In genomic region chr5:149861489-149861962, GRCm38 (mm10) we compare ENCODE assay signal across 8 mouse cellular contexts.
DNase-seq lines count a peak whose midpoint lies in the region; ATAC-seq and TF ChIP-seq lines count a peak whose summit lies in the region.

No protein-coding gene starts in this region.

- peak; percentile 73 for ATAC-seq in forebrain, embryonic 15.5 days (replicated peaks)
- ATAC-seq in hindbrain, embryonic 11.5 days (ENCODE audit: low FRiP score) = peak; percentile 77
- ATAC-seq in stomach, embryonic 14.5 days (ENCODE audit: insufficient number of reproducible peaks, insufficient read depth, low FRiP score, low read depth) = peak; percentile 69; the same call in 1 of the 2 replicates

- peak; percentile 59 for TF ChIP-seq CTCF in cerebellum, adult 2 months (IDR thresholded peaks at IDR 0.05; ENCODE audit: borderline replicate concordance, insufficient read depth, low read depth, low read length)

- H3K4me3 ChIP-seq in cerebellum, adult 2 months (replicated peaks; ENCODE audit: insufficient read depth, low read depth, low read length) = no peak overlapping the region
- H3K4me3 ChIP-seq in forebrain, embryonic 15.5 days = no peak overlapping the region
- H3K4me3 ChIP-seq in hindbrain, embryonic 11.5 days (ENCODE audit: low read depth, low read length) = no peak overlapping the region
- H3K4me3 ChIP-seq in stomach, embryonic 14.5 days (ENCODE audit: low read depth, low read length) = no peak overlapping the region

- no peak overlapping the region for H3K9ac ChIP-seq in forebrain, embryonic 15.5 days (replicated peaks)
- no peak overlapping the region for H3K9ac ChIP-seq in hindbrain, embryonic 11.5 days (ENCODE audit: low read depth, low read length)
- no peak overlapping the region for H3K9ac ChIP-seq in stomach, embryonic 14.5 days (replicated peaks; ENCODE audit: low read depth, low read length)

- no peak for TF ChIP-seq POLR2A in cerebellum, adult 2 months (IDR thresholded peaks at IDR 0.05; ENCODE audit: borderline replicate concordance, insufficient read depth, low read length)

- 47% methylated on average over 4 of the region's 4 CpGs for WGBS in cerebellum, adult 2 months
- WGBS in forebrain, embryonic 15.5 days = 55% methylated on average over 4 of the region's 4 CpGs
- 42% methylated on average over 4 of the region's 4 CpGs for WGBS in hindbrain, embryonic 11.5 days
- WGBS in stomach, embryonic 14.5 days = 45% methylated on average over 4 of the region's 4 CpGs

- H3K4me1 ChIP-seq in cerebellum, adult 2 months (ENCODE audit: control insufficient read depth, insufficient read depth, low read length) = no peaks in the 10 kb centered on the region
- no peaks in the 10 kb centered on the region for H3K4me1 ChIP-seq in forebrain, embryonic 15.5 days
- H3K4me1 ChIP-seq in hindbrain, embryonic 11.5 days (replicated peaks; ENCODE audit: control insufficient read depth, insufficient read depth, low read length) = no peaks in the 10 kb centered on the region
- H3K4me1 ChIP-seq in stomach, embryonic 14.5 days (ENCODE audit: control insufficient read depth, insufficient read depth, low read length) = no peaks in the 10 kb centered on the region

- H3K27me3 ChIP-seq in cerebellum, adult 2 months (ENCODE audit: control insufficient read depth, insufficient read depth, low read length) = no peaks in the 10 kb centered on the region
- no peaks in the 10 kb centered on the region for H3K27me3 ChIP-seq in forebrain, embryonic 15.5 days
- H3K27me3 ChIP-seq in hindbrain, embryonic 11.5 days (ENCODE audit: control insufficient read depth, insufficient read depth, low read length) = no peaks in the 10 kb centered on the region
- H3K27me3 ChIP-seq in stomach, embryonic 14.5 days (ENCODE audit: control insufficient read depth, insufficient read depth, low read length) = no peaks in the 10 kb centered on the region

- peak in 1 of 2 experiments; percentile 21 for DNase-seq in cerebellum, adult 2 months
- no peak for DNase-seq in cerebellum, adult 11-12 months
- DNase-seq in adrenal gland, postnatal 25 days = peak; percentile 65
- peak; percentile 75 for DNase-seq in hindbrain, embryonic 11.5 days (ENCODE audit: low spot score)
- DNase-seq in layer of hippocampus, adult 9-11 months = peak; percentile 22
- peak; percentile 59 for DNase-seq in lung, postnatal 36 days

- no peak overlapping the region for H3K27ac ChIP-seq in cerebellum, adult 2 months (ENCODE audit: insufficient read depth, low read length)
- H3K27ac ChIP-seq in forebrain, embryonic 15.5 days (replicated peaks) = no peak overlapping the region
- no peak overlapping the region for H3K27ac ChIP-seq in hindbrain, embryonic 11.5 days (ENCODE audit: low read depth, low read length)
- H3K27ac ChIP-seq in stomach, embryonic 14.5 days (ENCODE audit: low read length) = no peak overlapping the region

- H3K36me3 ChIP-seq in forebrain, embryonic 15.5 days = no peaks in the 10 kb centered on the region
- H3K36me3 ChIP-seq in hindbrain, embryonic 11.5 days (ENCODE audit: control insufficient read depth, insufficient read depth, low read length) = no peaks in the 10 kb centered on the region
- no peaks in the 10 kb centered on the region for H3K36me3 ChIP-seq in stomach, embryonic 14.5 days (ENCODE audit: control insufficient read depth, insufficient read depth, low read length)

- H3K9me3 ChIP-seq in forebrain, embryonic 15.5 days = no peaks in the 10 kb centered on the region
- no peaks in the 10 kb centered on the region for H3K9me3 ChIP-seq in hindbrain, embryonic 11.5 days (ENCODE audit: control insufficient read depth, low read length)
- H3K9me3 ChIP-seq in stomach, embryonic 14.5 days (ENCODE audit: control insufficient read depth, low read depth, low read length) = no peaks in the 10 kb centered on the region

- H3K4me2 ChIP-seq in forebrain, embryonic 15.5 days (replicated peaks) = no peak overlapping the region
- H3K4me2 ChIP-seq in hindbrain, embryonic 11.5 days (replicated peaks; ENCODE audit: low read depth, low read length) = no peak overlapping the region
- no peak overlapping the region for H3K4me2 ChIP-seq in stomach, embryonic 14.5 days (replicated peaks; ENCODE audit: low read depth, low read length)
